Mouse (Mus musculus) heart, postnatal 14 days (tissue): ENCODE measurements at regions not wholly inside any gene's neighbourhood (a gene's known extent, or its start where the extent isn't known, plus 50 kb on each side); places are given as distances from the start of the nearest gene placed in this dataset.

Experiments used
- DNase-seq, 2 experiments: peaks; one replicate each; pipeline ENCODE4 v3.0.0; 2021 to 2022
- intact Hi-C: fragments of 180-260 bp; cut with DNase I; formaldehyde crosslinking; loops from one replicate; pipeline ENCODE4 v1.15.1; 2025

DNA sequence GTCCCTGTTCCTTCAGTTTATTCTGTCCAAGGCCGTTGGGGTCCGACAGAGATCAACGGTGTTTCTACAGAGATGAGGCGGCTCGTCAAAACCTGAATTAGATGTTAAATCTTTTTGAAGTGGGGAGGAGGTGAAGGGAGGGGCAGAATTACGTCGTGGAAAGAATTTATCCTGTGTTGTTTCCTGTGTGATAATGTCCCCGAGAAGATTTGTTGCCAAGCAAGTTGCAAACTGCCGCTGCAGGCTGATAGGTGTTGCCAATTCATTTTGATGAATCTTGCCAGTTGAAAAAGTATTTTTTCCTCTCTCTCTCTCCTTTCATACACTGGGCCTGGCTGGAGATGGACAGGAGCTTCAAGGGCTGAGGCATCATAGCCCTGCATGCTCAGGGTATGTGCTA is 656.8 kb downstream of the Dhx35 start:
- intact Hi-C loops: no loop called here
- DNase-seq: no peak

DNA sequence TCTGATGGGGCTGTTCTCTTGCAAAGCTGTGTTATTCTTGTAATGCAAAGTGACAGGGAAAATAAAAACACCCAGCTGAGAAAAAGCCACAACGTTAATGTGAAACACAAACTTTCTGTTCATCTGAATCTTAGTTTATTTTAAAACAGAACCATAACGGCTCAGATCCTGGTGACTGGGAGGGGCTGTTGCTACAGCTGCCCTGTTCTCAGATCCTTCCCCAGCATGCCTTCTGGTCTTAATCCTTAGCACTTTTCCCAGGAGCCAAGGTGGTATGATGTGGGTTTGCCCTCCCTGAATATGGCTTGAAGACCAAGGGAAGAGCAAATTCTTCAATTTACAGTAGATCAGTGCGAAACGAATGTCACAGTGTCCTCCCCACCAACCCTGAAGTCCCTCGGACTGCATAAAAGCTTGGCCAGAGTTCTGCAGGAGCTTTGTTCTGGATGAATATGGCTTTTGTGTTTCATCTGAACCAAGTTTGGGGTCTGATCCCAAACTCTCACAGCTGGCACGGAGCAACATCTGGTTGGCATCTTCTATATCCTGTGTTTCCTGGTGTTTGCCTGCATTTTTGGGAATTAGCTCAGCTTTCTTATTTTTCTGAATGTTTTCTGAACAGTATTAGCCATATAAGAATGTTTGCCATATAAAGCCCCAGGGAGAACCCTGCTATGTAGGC is 686.9 kb downstream of the Dhx35 start:
- intact Hi-C loops: no loop called here
- DNase-seq: peak in 1 of 2 experiments; percentile 11

DNA sequence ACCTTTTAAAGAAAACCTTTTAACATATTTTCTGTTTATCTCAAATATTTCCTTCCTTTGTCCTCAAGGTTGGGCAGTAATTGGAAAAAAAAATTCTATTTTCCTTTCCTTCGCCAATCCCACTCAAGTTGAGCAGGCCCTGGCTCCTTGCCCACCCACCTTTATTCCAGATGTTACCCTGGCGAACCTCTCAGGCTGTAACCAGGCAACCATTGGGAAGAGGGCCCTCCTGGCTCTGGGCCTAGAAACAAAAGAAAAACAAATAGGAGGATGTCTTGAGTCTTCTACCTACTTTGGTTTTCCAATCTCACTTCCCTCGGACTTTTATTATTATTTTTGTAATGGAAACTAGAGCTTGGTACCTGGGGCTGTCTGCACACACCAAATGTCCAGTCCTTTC is 696.5 kb downstream of the Dhx35 start:
- intact Hi-C loops: loop anchor here (10.0 kb wide), 1 partner anchor 136 kb away; no protein-coding TSS in a partner anchor
- DNase-seq: peak; percentile 74

DNA sequence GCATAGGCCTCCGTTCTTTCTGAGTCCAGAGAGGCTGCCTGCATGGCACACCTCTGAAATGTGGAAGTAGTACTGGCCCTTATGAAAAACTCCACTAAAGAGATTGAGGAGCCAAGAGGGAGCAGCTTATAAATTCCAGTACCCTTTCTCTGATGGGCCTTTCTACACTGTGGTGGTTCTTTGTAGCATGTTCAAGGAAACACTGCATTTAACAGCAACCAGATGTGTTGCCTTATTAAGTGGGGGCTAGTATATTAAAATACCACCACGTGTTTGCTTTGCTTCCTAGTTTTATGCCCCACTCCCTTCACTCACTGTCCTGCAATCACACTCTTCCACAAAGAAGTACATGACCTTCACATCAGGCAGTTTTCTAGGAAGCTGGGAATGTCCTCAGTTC is 704.1 kb downstream of the Dhx35 start:
- intact Hi-C loops: loop anchor here (10.0 kb wide), 1 partner anchor 144 kb away; no protein-coding TSS in a partner anchor
- DNase-seq: no peak

DNA sequence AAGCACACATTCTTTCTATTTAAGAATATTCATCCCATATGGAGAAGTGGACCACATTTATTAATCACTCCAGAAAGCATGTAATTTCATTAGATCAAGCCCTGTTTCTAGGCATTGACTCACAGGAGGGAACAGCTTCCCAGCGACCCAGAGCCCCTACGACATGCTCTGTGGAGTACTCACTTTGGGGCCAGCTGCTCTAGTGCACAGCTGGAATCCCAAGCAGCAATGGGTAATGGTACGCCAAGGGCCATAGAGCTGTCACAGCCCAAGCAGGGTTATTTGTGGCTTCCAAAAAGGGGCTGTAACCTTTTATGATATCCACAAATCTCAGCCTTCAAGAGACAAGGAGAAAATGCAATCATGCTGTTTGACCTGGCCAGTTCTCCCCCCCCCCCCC is 706.4 kb downstream of the Dhx35 start:
- intact Hi-C loops: no loop called here
- no peak for DNase-seq

DNA sequence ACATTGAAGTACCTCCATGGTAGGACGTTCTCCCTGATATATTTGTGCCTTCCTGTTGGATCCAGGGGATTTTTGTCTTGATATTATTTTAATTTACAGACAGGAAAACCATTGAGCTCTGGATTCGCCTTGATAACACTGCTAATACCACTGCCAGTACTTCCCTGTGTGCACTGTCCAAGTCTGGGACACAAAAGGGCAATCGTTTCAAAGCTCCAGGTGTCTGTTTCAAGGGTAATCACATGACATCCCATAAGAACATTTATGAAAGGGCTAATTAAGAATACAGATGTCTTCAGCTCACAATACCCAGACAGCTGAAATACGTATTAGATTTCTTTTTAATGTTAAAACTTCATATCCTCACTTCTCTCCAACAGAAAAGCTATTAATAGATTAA is 724.5 kb downstream of the Dhx35 start:
- DNase-seq: peak in 1 of 2 experiments; percentile 7
- intact Hi-C loops: no loop called here

DNA sequence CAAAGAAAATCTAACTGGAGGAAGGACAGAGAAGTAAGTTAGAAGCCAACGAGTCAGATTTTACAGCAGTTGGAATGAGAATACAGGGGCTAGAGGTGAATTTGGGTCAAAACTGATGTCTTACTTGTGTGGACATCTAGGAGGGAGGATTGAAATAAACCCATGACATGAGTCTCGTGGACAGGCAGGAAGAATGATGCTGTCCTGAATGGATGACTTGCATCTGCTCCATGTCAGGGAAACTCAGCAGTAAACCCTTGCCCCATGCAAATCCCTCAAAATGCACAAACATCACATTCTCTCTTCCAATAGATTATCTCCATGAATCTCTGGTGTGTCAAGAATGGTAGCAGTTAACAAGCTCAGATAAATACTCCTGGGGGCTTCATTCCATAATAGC is 729.1 kb downstream of the Dhx35 start:
- DNase-seq: no peak
- intact Hi-C loops: no loop called here

DNA sequence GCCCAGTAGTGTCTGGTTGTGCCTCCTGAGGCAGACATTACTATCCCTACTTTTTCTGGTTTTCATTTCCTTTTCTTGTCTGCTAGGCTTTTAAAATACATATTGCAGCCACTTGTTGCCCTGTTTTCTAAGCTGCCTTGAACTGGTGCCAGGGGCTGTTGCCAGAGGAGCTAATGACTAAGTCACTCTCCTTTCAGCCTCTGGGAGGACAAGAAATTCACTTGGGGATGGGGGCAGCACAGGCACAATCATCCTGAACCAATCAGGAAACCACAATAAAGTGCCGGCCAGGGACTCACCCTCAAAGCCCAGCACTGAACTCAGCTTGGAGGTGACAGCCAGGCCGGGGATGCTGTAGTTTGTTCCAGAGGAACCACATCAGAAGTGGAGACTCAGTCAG is 740.3 kb downstream of the Dhx35 start:
- peak; percentile 73 to 75 for DNase-seq
- intact Hi-C loops: no loop called here

DNA sequence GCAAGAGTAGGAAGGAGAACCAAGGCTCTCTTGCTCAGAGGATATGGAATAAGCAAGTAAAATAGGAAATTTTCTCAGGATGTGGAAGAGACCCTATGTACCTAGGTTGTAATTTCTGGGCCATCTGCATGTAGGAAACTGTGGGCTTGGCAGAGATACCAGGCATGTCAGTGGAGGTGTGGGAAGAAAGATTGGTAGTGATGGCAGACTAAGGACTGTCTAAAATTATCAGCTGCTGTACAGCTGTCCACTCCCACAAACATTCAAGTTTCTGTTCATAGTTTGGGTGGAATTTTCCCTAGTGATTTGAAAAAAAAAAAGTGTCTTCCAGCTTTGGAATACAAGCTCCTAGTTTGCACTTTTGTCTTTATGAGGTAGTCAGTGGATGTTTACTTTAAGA is 744.7 kb downstream of the Dhx35 start:
- intact Hi-C loops: no loop called here

DNA sequence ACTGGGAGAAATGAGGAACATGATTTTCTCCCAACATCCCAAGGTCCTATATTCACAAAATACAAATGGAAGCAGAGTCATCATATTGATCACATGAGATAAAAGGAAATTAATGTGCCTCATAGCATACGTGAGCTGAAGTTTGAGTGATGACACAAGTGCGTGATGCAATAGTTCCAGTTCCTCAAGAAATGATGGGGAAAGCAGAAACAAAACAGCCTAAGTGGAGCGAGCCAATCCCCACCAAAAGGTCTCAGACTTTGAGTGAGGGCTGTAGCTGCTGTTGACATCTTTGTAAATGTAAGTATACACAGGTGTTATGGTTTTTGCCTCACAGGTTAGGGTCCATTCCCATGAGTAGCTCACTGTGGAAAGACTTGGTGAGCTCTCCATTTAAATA is 763.0 kb downstream of the Dhx35 start:
- intact Hi-C loops: no loop called here
- DNase-seq: no peak

More for the DNA sequence above, 744.7 kb downstream of the Dhx35 start:
- DNase-seq: no peak

DNA sequence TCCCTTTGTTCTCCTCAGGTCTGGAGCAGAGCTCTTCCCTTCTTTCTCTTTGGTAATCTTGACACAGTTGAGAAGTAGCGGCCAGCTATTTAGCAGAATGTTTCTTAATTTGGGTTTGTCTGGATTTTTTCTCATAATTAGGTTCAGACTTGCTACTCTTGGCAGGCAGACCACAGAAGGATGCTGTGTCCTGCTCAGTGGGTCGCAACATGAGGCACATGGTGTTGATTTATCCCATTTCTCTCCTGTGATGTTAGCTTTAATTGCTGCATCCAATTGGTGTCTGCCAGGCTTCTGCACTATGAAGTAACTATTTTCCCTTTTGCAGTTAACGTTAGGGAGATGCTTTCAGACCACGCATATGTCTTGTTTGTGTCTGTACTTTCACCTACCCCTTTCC is 768.7 kb downstream of the Gm826 start:
- intact Hi-C loops: no loop called here
- no peak for DNase-seq

DNA sequence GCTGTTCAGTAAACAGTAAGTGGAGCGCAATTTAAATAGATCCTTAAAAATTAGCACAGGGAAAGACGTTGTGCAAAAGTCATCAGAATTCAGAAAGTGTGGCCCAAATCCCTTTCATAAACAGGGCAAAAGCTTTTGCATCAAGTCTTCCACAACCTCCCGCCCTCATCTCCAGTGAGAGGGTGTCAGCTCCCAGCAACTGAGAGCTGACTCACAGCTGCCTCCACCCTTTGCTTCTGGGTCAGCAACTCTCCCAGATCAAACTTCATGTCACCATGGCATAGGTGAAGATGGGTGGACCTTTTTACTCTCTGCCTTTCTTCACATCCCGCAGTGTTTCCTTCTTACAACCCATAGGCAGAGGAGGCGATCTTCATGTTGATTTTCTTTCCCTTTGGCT is 768.0 kb downstream of the Gm826 start:
- intact Hi-C loops: no loop called here
- no peak for DNase-seq

DNA sequence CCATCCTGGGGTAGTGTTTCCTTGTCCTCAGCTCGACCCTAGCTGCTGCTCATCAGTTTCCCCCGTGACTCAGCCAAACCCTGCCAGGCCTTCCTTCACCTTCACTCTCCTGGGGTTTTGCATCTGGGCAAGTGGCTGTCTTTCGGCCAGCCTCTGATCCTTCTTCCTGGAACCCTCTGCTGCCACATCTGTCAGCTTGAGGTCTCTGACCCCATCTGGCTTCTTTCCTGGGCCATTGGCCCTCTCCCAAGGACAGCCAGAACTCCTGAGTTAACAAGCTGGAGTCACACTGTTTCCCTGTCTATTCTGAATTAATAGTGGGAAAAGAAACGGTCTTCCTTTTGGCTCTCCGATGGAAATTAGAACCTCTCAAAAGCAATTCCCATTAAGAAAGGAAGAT is 767.5 kb downstream of the Gm826 start:
- intact Hi-C loops: no loop called here
- peak; percentile 81 to 83 for DNase-seq

DNA sequence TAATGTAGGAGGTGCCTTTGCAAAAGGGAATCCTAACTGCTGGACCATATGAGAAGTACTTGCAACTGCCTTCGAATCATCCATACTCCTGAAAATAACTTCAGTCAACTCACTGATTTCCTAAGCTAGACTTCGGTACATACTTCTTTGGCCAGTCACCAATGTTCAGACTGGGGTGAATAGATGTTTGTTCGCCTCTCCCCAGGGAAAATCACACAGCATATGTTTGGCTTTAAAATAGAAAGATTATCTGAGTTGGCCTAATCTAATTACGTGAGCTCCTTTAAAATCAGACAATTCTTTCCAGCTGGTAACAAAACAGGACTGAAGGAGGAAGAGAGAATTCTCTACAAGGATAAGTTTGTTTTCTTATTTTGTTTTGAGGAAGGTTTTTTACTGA is 765.6 kb downstream of the Gm826 start:
- no peak for DNase-seq
- intact Hi-C loops: no loop called here

DNA sequence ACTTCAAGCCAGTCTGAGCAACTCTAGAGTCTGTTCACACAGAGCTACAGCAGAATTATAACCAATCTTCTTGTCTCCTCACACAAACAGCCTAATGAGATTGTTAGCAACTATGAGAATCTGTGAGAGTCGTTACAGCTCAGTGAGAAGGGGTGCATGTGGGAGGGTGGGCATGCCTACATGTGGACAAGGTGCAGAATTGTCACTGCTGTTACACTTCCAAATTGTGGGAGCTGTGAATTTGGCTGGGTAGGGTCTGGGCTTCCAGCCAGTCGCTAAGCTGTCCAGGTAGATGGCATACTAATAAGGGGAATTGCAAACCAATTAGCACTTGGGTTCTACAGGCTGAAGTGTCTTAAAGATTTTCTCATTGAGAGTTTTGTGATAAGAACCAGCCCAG is 762.1 kb downstream of the Gm826 start:
- intact Hi-C loops: no loop called here
- no peak for DNase-seq

DNA sequence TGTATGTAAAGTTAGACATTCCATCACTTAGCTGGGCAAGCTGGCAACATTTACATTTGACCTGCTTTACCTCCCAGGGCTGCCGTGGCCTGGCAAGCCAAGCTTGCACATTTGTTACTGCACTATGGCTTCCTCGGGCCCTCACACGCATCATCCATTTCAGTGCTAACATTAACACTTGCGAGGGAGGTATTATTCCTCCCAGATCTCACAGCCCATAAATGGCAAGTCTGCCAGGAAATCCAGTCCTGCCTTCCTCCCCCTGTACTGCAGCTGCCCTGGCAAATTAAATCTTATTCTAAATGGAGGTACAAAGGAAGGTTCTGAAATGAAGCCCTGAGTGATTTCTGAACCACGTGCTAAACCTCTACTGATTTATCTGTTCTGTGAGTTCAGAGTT is 758.7 kb downstream of the Gm826 start:
- no peak for DNase-seq
- intact Hi-C loops: no loop called here

DNA sequence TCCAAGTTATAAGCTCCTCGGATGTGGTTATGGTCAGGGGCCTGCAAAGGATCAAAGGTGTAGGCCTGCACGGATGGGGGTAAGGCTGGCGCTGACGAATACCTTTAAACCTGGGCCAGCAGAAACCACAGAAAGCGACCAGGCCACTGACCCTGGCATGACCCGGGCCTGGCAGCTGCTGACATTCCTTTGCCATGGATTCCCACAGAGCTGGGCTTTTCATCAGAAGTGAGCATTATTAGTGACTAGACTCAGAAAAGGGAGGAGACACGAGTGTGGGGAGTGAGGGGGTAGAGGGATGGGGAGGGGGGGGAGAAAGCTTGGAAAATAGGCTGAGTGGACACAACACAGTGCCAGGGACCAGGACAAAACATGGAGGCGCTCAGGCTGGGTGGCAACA is 750.9 kb downstream of the Gm826 start:
- intact Hi-C loops: loop anchor here (10.0 kb wide), 1 partner anchor 782 kb away; the partner anchor contains the start of gene Mafb

DNA sequence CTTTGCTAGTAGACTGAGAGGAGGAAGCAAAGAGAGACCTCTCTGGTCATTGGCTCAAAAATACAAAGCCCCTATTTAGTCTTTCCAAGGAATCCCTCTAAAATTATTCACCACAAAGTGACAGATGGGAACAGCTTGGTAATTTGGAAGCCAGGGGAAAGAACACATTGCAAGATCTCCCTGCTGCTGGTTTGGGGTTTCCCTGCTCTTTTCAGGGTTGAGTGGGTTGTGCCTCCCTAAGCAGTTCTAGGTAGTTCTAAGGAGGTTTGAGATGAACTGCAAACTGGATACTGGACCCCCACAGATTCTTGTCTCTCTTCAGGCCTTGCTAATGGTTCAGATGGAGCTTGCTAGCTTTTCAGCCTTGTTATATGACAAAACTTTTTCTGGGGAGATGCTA is 749.3 kb downstream of the Gm826 start:
- intact Hi-C loops: loop anchor here (10.0 kb wide), 1 partner anchor 780 kb away; the partner anchor contains the start of gene Mafb

More for the DNA sequence above, 750.9 kb downstream of the Gm826 start:
- no peak for DNase-seq

DNA sequence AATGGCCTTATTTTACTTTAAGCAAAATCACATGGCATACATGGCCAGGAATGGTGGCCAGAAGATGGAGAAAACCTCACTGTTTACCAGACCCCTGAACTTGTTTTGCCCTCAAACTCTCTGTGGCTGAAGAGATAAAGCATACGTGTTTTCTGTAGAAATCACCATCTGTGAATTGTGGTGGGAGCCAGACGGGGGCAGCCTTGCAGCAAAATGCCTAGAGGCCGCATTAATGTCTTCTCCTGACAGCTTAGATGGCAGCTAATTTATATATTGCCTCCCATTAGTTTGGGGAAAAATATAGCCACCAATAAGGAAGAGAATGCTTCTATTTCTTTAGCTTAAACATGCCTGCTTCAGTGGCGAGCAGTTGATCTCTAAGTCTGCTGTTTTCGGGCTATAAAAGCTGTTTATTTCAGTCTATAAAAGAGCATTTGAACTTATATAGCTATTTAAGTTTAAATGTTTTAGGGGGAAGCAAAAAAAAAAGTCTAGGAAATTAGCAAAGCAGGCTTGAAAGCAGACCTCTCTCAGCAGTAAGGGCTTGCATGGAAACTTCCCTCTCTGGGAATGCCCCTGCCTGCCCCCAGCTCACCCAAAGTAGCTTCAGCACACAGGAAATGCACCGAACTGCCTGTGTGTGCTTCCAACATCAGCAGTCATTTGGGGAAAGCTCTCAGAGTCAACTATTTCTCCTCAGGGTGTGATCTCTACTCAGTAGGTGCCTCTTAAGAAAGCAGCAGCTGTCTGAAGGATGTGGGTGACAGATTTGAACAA is 747.1 kb downstream of the Gm826 start:
- intact Hi-C loops: loop anchor here (10.0 kb wide), 1 partner anchor 778 kb away; the partner anchor contains the start of gene Mafb
- no peak for DNase-seq

More for the DNA sequence above, 749.3 kb downstream of the Gm826 start:
- DNase-seq: no peak

DNA sequence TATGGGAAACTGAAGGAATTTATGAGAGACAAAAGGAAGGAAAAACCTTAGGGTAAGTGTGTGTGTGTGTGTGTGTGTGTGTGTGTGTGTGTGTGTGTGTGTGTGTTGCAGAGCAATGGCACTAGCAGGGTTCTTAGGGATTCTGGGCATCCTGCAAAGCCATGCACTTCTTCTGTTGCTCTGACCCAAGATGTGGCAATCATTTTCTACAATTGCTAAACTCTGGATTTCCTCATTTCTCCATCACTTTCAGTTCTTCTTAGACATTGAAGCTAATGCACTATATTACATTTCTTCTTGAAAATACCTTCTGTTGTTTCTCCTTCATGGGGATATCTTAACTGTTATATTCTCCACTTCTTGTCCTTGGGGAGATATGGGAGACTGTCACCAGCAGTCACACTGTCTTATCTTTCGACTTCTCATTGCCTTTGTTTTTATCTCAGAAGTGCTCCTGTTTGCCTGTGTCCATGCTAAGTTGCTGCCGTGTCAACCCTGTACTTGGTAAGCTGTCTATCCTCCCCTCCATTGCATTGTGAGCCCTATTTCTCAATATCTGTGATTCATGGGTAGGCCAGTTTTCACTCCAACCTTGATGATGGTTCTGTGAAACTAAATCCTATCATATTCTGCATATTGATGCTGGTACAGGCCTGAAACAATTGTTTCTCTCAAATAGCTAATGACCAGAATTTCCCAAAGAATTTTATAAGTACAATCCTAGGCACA is 742.4 kb downstream of the Gm826 start:
- DNase-seq: no peak
- intact Hi-C loops: no loop called here

DNA sequence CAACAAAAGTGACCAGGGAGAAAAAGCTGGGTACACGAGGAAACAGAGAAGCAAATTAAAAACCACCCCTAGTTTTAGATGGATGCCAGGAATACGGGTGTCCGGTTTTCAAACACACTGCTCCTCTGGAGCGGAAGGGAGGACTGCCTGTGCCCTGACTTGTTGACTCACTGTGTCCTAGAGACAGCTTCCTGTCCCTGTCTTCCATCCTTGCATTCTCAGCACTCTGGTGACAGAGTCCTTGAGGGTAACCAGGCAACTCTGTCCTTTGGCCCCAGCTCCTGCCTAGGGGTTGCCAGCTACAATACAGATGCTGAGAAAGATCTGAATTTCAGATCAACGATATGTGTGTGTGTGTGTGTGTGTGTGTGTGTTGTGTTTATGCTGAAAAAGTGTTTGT is 741.1 kb downstream of the Gm826 start:
- DNase-seq: no peak
- intact Hi-C loops: no loop called here
